Comparison of ENCODE assay signal across 11 mouse cellular contexts in genomic region chr11:49248974-49249700, GRCm38 (mm10). TPM values are rescaled to one million over a fixed set of nuclear protein-coding genes. Genes with fewer than 3 reads are reported as not detected.
DNase-seq lines count a peak whose midpoint lies in the region; ATAC-seq and TF ChIP-seq lines count a peak whose summit lies in the region.
"Had no signal": no experiment of that assay in that cellular context is flagged by ENCODE, and none has a peak within 500 bp of the region (broad histone marks: within the 10 kb centered on the region; RNA-seq: fewer than 3 reads in every experiment).

No protein-coding gene starts in this region.

- peaks cover 75% of the 10 kb centered on the region for H3K4me1 ChIP-seq in kidney, embryonic 15.5 days
- peaks cover 15% of the 10 kb centered on the region for H3K4me1 ChIP-seq in bone marrow, adult 2 months (ENCODE audit: control insufficient read depth, insufficient read depth, low read length)
- H3K4me1 ChIP-seq in embryonic facial prominence, embryonic 10.5 days: peaks cover 69% of the 10 kb centered on the region
- peaks cover 96% of the 10 kb centered on the region for H3K4me1 ChIP-seq in liver, embryonic 12.5 days

- no peak overlapping the region for H3K4me3 ChIP-seq in kidney, embryonic 15.5 days (replicated peaks)
- H3K4me3 ChIP-seq in bone marrow, adult 2 months (replicated peaks; ENCODE audit: control insufficient read depth, low read depth, low read length): peak overlapping the region; percentile 17
- 0 out of 2 replicates have a peak overlapping the region, but pooled peaks have one; percentile 83 for H3K4me3 ChIP-seq in embryonic facial prominence, embryonic 10.5 days
- no peak overlapping the region for H3K4me3 ChIP-seq in liver, embryonic 12.5 days

- TF ChIP-seq POLR2A in bone marrow, adult 2 months (IDR thresholded peaks at IDR 0.05; ENCODE audit: borderline replicate concordance, control insufficient read depth, low read depth, low read length): no peak

- DNase-seq in kidney, adult 9 months: no peak
- DNase-seq in embryonic facial prominence, embryonic 10.5 days (ENCODE audit: low spot score): no peak
- DNase-seq in gastrocnemius, postnatal 4 days (ENCODE audit: low spot score in 2 of 2): no peak
- DNase-seq in ovary, adult 18-20 months (ENCODE audit: low spot score): no peak
- DNase-seq in urinary bladder, postnatal 36 days (ENCODE audit: low spot score in 2 of 2): no peak

- H3K4me2 ChIP-seq in kidney, embryonic 15.5 days: peak overlapping the region; percentile 74
- H3K4me2 ChIP-seq in liver, embryonic 12.5 days: peak overlapping the region; percentile 90

- ATAC-seq in kidney, embryonic 15.5 days (replicated peaks; ENCODE audit: low FRiP score): no peak
- no peak for ATAC-seq in liver, embryonic 12.5 days

- peak overlapping the region; percentile 83; the same call in 1 of the 2 replicates for H3K9ac ChIP-seq in kidney, embryonic 15.5 days
- peak overlapping the region; percentile 95 for H3K9ac ChIP-seq in liver, embryonic 12.5 days

- 71% methylated on average over 6 of the region's 6 CpGs for WGBS in kidney, embryonic 15.5 days
- WGBS in bone marrow, adult 2 months: 20% methylated on average over 6 of the region's 6 CpGs
- 70% methylated on average over 6 of the region's 6 CpGs for WGBS in embryonic facial prominence, embryonic 10.5 days
- 68% methylated on average over 6 of the region's 6 CpGs for WGBS in liver, embryonic 12.5 days (ENCODE audit: insufficient replicate concordance)

- H3K36me3 ChIP-seq in kidney, embryonic 15.5 days: peaks cover 21% of the 10 kb centered on the region
- H3K36me3 ChIP-seq in embryonic facial prominence, embryonic 10.5 days (replicated peaks): peaks cover 22% of the 10 kb centered on the region
- H3K36me3 ChIP-seq in liver, embryonic 12.5 days: peaks cover 23% of the 10 kb centered on the region
- H3K36me3 ChIP-seq: forebrain, embryonic 15.5 days had no signal

- TF ChIP-seq CTCF in bone marrow, adult 2 months (IDR thresholded peaks at IDR 0.05; ENCODE audit: control insufficient read depth, insufficient read depth, low read length): no peak

- H3K27ac ChIP-seq in kidney, embryonic 15.5 days: peak overlapping the region; percentile 96
- H3K27ac ChIP-seq in bone marrow, adult 2 months (ENCODE audit: control insufficient read depth, insufficient read depth, low read depth, low read length, poor library complexity): peak overlapping the region; percentile 99
- H3K27ac ChIP-seq in embryonic facial prominence, embryonic 10.5 days (replicated peaks): peak overlapping the region; percentile 96
- H3K27ac ChIP-seq in liver, embryonic 12.5 days: peak overlapping the region; percentile 94

- H3K27me3 ChIP-seq in kidney, embryonic 15.5 days: no peaks in the 10 kb centered on the region
- no peaks in the 10 kb centered on the region for H3K27me3 ChIP-seq in embryonic facial prominence, embryonic 10.5 days (replicated peaks; ENCODE audit: low read depth, poor library complexity, severe bottlenecking)
- H3K27me3 ChIP-seq in liver, embryonic 12.5 days (replicated peaks): no peaks in the 10 kb centered on the region
- H3K27me3 ChIP-seq: forebrain, embryonic 15.5 days; Patski had no signal

- H3K9me3 ChIP-seq in kidney, embryonic 15.5 days (replicated peaks): no peaks in the 10 kb centered on the region
- H3K9me3 ChIP-seq in embryonic facial prominence, embryonic 10.5 days: no peaks in the 10 kb centered on the region
- H3K9me3 ChIP-seq in liver, embryonic 12.5 days (replicated peaks): no peaks in the 10 kb centered on the region
- H3K9me3 ChIP-seq: forebrain, embryonic 15.5 days had no signal

RNA-seq across cellular contexts. Expression of gene Mgat1, which starts 5.1 kb away (rescaled TPM):
- polyA plus RNA-seq in kidney, embryonic 15.5 days (2015; fragmentation: Nextera tagmentation; extraction: Ambion mirVana): 66.7 and 75.0 TPM in 2 replicates
- 37.4 and 63.1 TPM in 2 replicates for polyA plus RNA-seq in bone marrow, adult 2 months (2011; ENCODE audit: insufficient read depth, insufficient read length, low replicate concordance, missing spikeins)
- polyA plus RNA-seq in embryonic facial prominence, embryonic 10.5 days (2016; fragmentation: Nextera tagmentation; extraction: Ambion mirVana): 34.8 and 40.3 TPM in 2 replicates
- polyA plus RNA-seq in liver, embryonic 12.5 days (2016; fragmentation: Nextera tagmentation; extraction: Ambion mirVana): 35.4 and 35.7 TPM in 2 replicates
- total RNA-seq in gastrocnemius, postnatal 4 days (2021): 10 to 100 TPM; 61.3 to 67.4 TPM

RNA-seq across cellular contexts. Expression of gene Olfr1393, which starts 29.0 kb away (rescaled TPM):
- not detected in 2 replicates for polyA plus RNA-seq in kidney, embryonic 15.5 days (2015; fragmentation: Nextera tagmentation; extraction: Ambion mirVana)
- 0.50 TPM in 1 of 2 replicates, not detected in the other for polyA plus RNA-seq in bone marrow, adult 2 months (2011; ENCODE audit: insufficient read depth, insufficient read length, low replicate concordance, missing spikeins)
- polyA plus RNA-seq in embryonic facial prominence, embryonic 10.5 days (2016; fragmentation: Nextera tagmentation; extraction: Ambion mirVana): 0.10 TPM in 1 of 2 replicates, not detected in the other
- 0.05 and 0.10 TPM in 2 replicates for polyA plus RNA-seq in liver, embryonic 12.5 days (2016; fragmentation: Nextera tagmentation; extraction: Ambion mirVana)
- total RNA-seq in gastrocnemius, postnatal 4 days (2021): under 1 TPM; 0.16 to 0.22 TPM
- total RNA-seq: layer of hippocampus, adult 18-20 months had no signal
- polyA plus RNA-seq: forebrain, embryonic 15.5 days had no signal

RNA-seq across cellular contexts. Expression of gene Olfr1392, which starts 35.9 kb away (rescaled TPM):
- 0.10 and 0.15 TPM in 2 replicates for polyA plus RNA-seq in kidney, embryonic 15.5 days (2015; fragmentation: Nextera tagmentation; extraction: Ambion mirVana)
- not detected in 2 replicates for polyA plus RNA-seq in bone marrow, adult 2 months (2011; ENCODE audit: insufficient read depth, insufficient read length, low replicate concordance, missing spikeins)
- 0.06 TPM in 1 of 2 replicates, not detected in the other for polyA plus RNA-seq in embryonic facial prominence, embryonic 10.5 days (2016; fragmentation: Nextera tagmentation; extraction: Ambion mirVana)
- polyA plus RNA-seq in liver, embryonic 12.5 days (2016; fragmentation: Nextera tagmentation; extraction: Ambion mirVana): not detected in 2 replicates
- total RNA-seq in gastrocnemius, postnatal 4 days (2021): not detected
- polyA plus RNA-seq: forebrain, embryonic 15.5 days had no signal

RNA-seq across cellular contexts. Expression of gene Zfp62, which starts 46.0 kb away (rescaled TPM):
- polyA plus RNA-seq in kidney, embryonic 15.5 days (2015; fragmentation: Nextera tagmentation; extraction: Ambion mirVana): 40.5 and 41.9 TPM in 2 replicates
- 10.4 and 12.0 TPM in 2 replicates for polyA plus RNA-seq in bone marrow, adult 2 months (2011; ENCODE audit: insufficient read depth, insufficient read length, low replicate concordance, missing spikeins)
- polyA plus RNA-seq in embryonic facial prominence, embryonic 10.5 days (2016; fragmentation: Nextera tagmentation; extraction: Ambion mirVana): 46.8 and 50.0 TPM in 2 replicates
- polyA plus RNA-seq in liver, embryonic 12.5 days (2016; fragmentation: Nextera tagmentation; extraction: Ambion mirVana): 16.2 and 16.6 TPM in 2 replicates
- total RNA-seq in gastrocnemius, postnatal 4 days (2021): 10 to 100 TPM; 30.4 to 39.9 TPM

RNA-seq across cellular contexts. Expression of gene Olfr10, which starts 55.4 kb away (rescaled TPM):
- not detected in 2 replicates for polyA plus RNA-seq in kidney, embryonic 15.5 days (2015; fragmentation: Nextera tagmentation; extraction: Ambion mirVana)
- not detected in 2 replicates for polyA plus RNA-seq in bone marrow, adult 2 months (2011; ENCODE audit: insufficient read depth, insufficient read length, low replicate concordance, missing spikeins)
- not detected in 2 replicates for polyA plus RNA-seq in embryonic facial prominence, embryonic 10.5 days (2016; fragmentation: Nextera tagmentation; extraction: Ambion mirVana)
- polyA plus RNA-seq in liver, embryonic 12.5 days (2016; fragmentation: Nextera tagmentation; extraction: Ambion mirVana): not detected in 2 replicates
- not detected for total RNA-seq in gastrocnemius, postnatal 4 days (2021)
- total RNA-seq: layer of hippocampus, adult 18-20 months had no signal
- polyA plus RNA-seq: forebrain, embryonic 15.5 days had no signal

Comparison
In these comparisons a context has a peak if more than half of its experiments do, and no peak if none do; other contexts are left out.
1. H3K4me3 ChIP-seq: peak in bone marrow, adult 2 months (single experiment) and embryonic facial prominence, embryonic 10.5 days (single experiment); none in kidney, embryonic 15.5 days (single experiment) and liver, embryonic 12.5 days (single experiment).
2. Peak in every context shown above with its lines, with median percentiles within 50 percentile points of each other: H3K27ac ChIP-seq.